Mouse (Mus musculus) heart, postnatal 0 days (tissue): ENCODE results near the gene Glg1. TPM values are rescaled to one million over a fixed set of nuclear protein-coding genes. Genes with fewer than 3 reads are reported as not detected.

Source experiments
- ATAC-seq: fragments of 200-750 bp; cut with Nextera tagmentation; 2 replicates; pipeline ENCODE4 v1.8.0; 2017; ENCODE audit warnings: low read depth, moderate number of reproducible peaks, moderate library complexity; ENCODE audit not compliant: insufficient read depth
- DNase-seq: peaks from one replicate; pipeline ENCODE4 v3.0.0-alpha.2; 2016; ENCODE audit warnings: low spot score
- H3K27ac ChIP-seq: fragments of 300-500 bp; sonication (generic); 2 replicates; pipeline ENCODE4 v1.5.1; 2014; ENCODE audit warnings: low read depth, mild to moderate bottlenecking
- H3K27me3 ChIP-seq: fragments of 300-500 bp; sonication (generic); 2 replicates; pipeline ENCODE4 v1.6.1; 2014; ENCODE audit warnings: low read length, mixed read lengths; ENCODE audit not compliant: control insufficient read depth, insufficient read depth
- H3K36me3 ChIP-seq: fragments of 300-500 bp; sonication (generic); replicated peaks from 2 replicates; pipeline ENCODE4 v1.6.1; 2014; ENCODE audit warnings: low read length, mixed read lengths; ENCODE audit not compliant: control insufficient read depth, insufficient read depth
- H3K4me1 ChIP-seq: fragments of 300-500 bp; sonication (generic); 2 replicates; pipeline ENCODE4 v1.6.1; 2014; ENCODE audit warnings: antibody characterized with exemption; ENCODE audit not compliant: control insufficient read depth, insufficient read depth
- H3K4me2 ChIP-seq: fragments of 300-500 bp; sonication (generic); 2 replicates; pipeline ENCODE4 v1.6.1; 2014; ENCODE audit warnings: low read depth, mild to moderate bottlenecking, low read length, moderate library complexity
- H3K4me3 ChIP-seq: fragments of 300-500 bp; sonication (generic); 2 replicates; pipeline ENCODE4 v1.5.1; 2014; ENCODE audit warnings: low read depth, low read length
- H3K9ac ChIP-seq: fragments of 300-500 bp; sonication (generic); replicated peaks from 2 replicates; pipeline ENCODE4 v1.6.1; 2014; ENCODE audit warnings: low read depth, low read length, mixed read lengths
- H3K9me3 ChIP-seq: fragments of 300-500 bp; sonication (generic); replicated peaks from 2 replicates; pipeline ENCODE4 v1.6.1; 2016; ENCODE audit warnings: low read length; ENCODE audit not compliant: control insufficient read depth
- CTCF ChIP-seq: IDR thresholded peaks from 2 replicates; pipeline ENCODE4 v1.5.1; 2016; ENCODE audit warnings: antibody characterized with exemption, control low read depth, low read depth
- EP300 ChIP-seq: IDR thresholded peaks from 2 replicates; pipeline ENCODE4 v1.6.1; 2016; ENCODE audit warnings: antibody characterized with exemption, low read depth
- WGBS: fragments of 180-500 bp; shearing (Covaris S2); extraction: QIAGEN DNeasy Blood & Tissue Kit; methylation state at CpG from one replicate; pipeline ENCODE4 v1.1.7; 2014; 5-methylcytosine and 5-hydroxymethylcytosine counted together
- polyA plus RNA-seq: library from polyadenylated mRNA; unstranded; fragments of >200 nt; fragmentation: Nextera tagmentation; extraction: Ambion mirVana; gene quantifications from 2 replicates; pipeline ENCODE4 v1.2.1, GENCODE M21; 2015
- total RNA-seq: library from RNA; depleted of rRNA; stranded (reverse); fragments of >200 nt; gene quantifications from 2 replicates; pipeline ENCODE4 v1.2.3, GENCODE M21; 2014; ENCODE audit warnings: low replicate concordance

The Glg1 gene
- total and polyA plus RNA-seq, 2 experiments from 2014 or later: 37.1 to 41.9 TPM

- no peak for ATAC-seq
Measured at GRCm38 (mm10) chr8:111224153-111224552, 34.9 kb downstream of the Glg1 start.

GRCm38 (mm10) chr8:111218107-111218506, 40.9 kb downstream of the Glg1 start:
- H3K9ac ChIP-seq: no peak overlapping the region
- no peak overlapping the region for H3K4me2 ChIP-seq
- no peaks in the 10 kb centered on the region for H3K9me3 ChIP-seq
- no peak overlapping the region for H3K27ac ChIP-seq
- ATAC-seq (no peak; the same call in 1 of the 2 replicates), DNase-seq (no peak)
- no peaks in the 10 kb centered on the region for H3K27me3 ChIP-seq
- 32% methylated on average over 3 of the region's 3 CpGs for WGBS
- no peaks in the 10 kb centered on the region for H3K36me3 ChIP-seq
- no peaks in the 10 kb centered on the region for H3K4me1 ChIP-seq
- H3K4me3 ChIP-seq: no peak overlapping the region
- TF ChIP-seq EP300 (no peak), CTCF (no peak)

More at GRCm38 (mm10) chr8:111224153-111224552, 34.9 kb downstream of the Glg1 start:
- 60% methylated on average over 5 of the region's 5 CpGs for WGBS
- Histone ChIP-seq H3K27me3 (no peaks in the 10 kb centered on the region), H3K4me1 (no peaks in the 10 kb centered on the region), H3K4me3 (no peak overlapping the region), H3K9ac (no peak overlapping the region), H3K27ac (no peak overlapping the region), H3K4me2 (no peak overlapping the region), H3K36me3 (no peaks in the 10 kb centered on the region), H3K9me3 (no peaks in the 10 kb centered on the region)
- no peak for TF ChIP-seq EP300
- TF ChIP-seq CTCF: no peak
- DNase-seq: no peak

- Histone ChIP-seq H3K4me1 (0 out of 2 replicates have a peak, but pooled peaks cover 4% of the 10 kb centered on the region), H3K36me3 (no peaks in the 10 kb centered on the region), H3K9me3 (no peaks in the 10 kb centered on the region), H3K27ac (no peak overlapping the region), H3K4me3 (no peak overlapping the region), H3K27me3 (no peaks in the 10 kb centered on the region), H3K4me2 (no peak overlapping the region), H3K9ac (no peak overlapping the region)
- no peak for DNase-seq
- WGBS: 86% methylated on average over 5 of the region's 5 CpGs
- TF ChIP-seq EP300: no peak
- TF ChIP-seq CTCF: no peak
- no peak for ATAC-seq
Measured at GRCm38 (mm10) chr8:111213406-111213805, 45.6 kb downstream of the Glg1 start.

DNA sequence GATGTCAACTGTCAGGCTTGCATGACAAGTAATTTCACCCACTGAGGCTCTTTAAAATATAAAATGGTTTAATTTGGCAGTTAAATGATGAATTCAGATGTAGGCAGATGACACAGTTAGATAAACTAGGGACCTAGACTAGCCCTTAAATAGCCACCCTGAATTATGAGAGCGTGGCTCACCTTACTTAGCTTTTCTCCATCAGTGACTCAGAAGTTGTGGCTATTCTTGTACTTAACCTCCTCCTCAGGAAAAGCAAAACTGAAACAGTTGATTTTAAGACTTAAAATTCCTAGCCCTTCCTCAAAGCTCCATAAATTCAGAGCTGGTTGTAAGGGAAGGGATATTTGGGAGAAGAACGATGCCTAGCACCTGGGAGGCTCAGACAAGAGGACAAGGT, 47.8 kb downstream of the Glg1 start:
- Histone ChIP-seq H3K4me2 (no peak overlapping the region), H3K4me1 (0 out of 2 replicates have a peak, but pooled peaks cover 12% of the 10 kb centered on the region), H3K4me3 (no peak overlapping the region), H3K9ac (no peak overlapping the region), H3K27ac (no peak overlapping the region), H3K27me3 (no peaks in the 10 kb centered on the region), H3K36me3 (no peaks in the 10 kb centered on the region), H3K9me3 (no peaks in the 10 kb centered on the region)
- TF ChIP-seq CTCF (no peak), EP300 (no peak)
- ATAC-seq (no peak), DNase-seq (no peak)
- 92% methylated on average over 2 of the region's 2 CpGs for WGBS

DNA sequence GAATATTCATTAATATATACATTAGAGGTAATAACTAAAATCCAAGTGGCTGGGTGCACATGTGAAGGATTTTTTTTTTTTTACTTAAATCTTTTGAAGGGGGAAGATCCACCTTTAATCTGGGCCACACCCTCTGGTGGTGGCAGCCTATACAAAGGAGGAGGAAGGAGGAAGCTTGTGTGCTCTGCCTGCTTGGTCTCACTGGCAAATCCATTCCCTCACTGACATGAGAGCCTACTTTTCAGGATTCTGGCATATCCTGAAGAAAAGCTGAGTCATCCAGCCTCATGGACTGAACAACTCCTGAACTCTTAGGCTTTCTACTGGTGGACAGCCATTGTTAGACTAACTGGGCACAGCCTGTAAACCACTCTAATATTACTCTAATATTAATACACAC, 49.1 kb downstream of the Glg1 start:
- no peak overlapping the region for H3K9ac ChIP-seq
- no peaks in the 10 kb centered on the region for H3K9me3 ChIP-seq
- DNase-seq: no peak
- H3K27ac ChIP-seq: no peak overlapping the region
- H3K4me3 ChIP-seq: no peak overlapping the region
- no peaks in the 10 kb centered on the region for H3K27me3 ChIP-seq
- no peaks in the 10 kb centered on the region for H3K36me3 ChIP-seq
- ATAC-seq: no peak
- 0 out of 2 replicates have a peak, but pooled peaks cover 13% of the 10 kb centered on the region for H3K4me1 ChIP-seq
- H3K4me2 ChIP-seq: no peak overlapping the region
- no peak for TF ChIP-seq CTCF
- no peak for TF ChIP-seq EP300

- peak overlapping the region; percentile 43; the same call in 1 of the 2 replicates for H3K27ac ChIP-seq
- TF ChIP-seq EP300 (no peak), CTCF (no peak)
Measured at GRCm38 (mm10) chr8:111206321-111206720, 52.7 kb downstream of the Glg1 start.

More at GRCm38 (mm10) chr8:111206321-111206720, 52.7 kb downstream of the Glg1 start:
- Histone ChIP-seq H3K36me3 (no peaks in the 10 kb centered on the region), H3K4me2 (no peak overlapping the region), H3K9ac (no peak overlapping the region), H3K4me3 (no peak overlapping the region), H3K4me1 (0 out of 2 replicates have a peak, but pooled peaks cover 13% of the 10 kb centered on the region), H3K27me3 (no peaks in the 10 kb centered on the region), H3K9me3 (no peaks in the 10 kb centered on the region)
- ATAC-seq (no peak), DNase-seq (peak; percentile 19)
- WGBS: 61% methylated on average over 6 of the region's 6 CpGs
